Mouse (Mus musculus) spleen, embryonic (tissue): ENCODE data around the gene Dctn3.

Source experiments
- CTCF ChIA-PET: fragments of 350-600 bp; sonication (Branson Sonifier 250); formaldehyde crosslinking; loops from one replicate; lab custom pipeline; 2022; lab: Charles Lee

Gene Dctn3

GRCm38 (mm10) chr4:41672522-41672963 lies 50.4 kb downstream of the Dctn3 start:
- CTCF ChIA-PET = no interaction called here

GRCm38 (mm10) chr4:41671963-41672480 lies 50.9 kb downstream of the Dctn3 start:
- CTCF ChIA-PET = no interaction called here

- CTCF ChIA-PET = no interaction called here
Observed at GRCm38 (mm10) chr4:41671500-41671899, 51.5 kb downstream of the Dctn3 start.

- CTCF ChIA-PET = no interaction called here
Observed at GRCm38 (mm10) chr4:41670836-41671235, 52.1 kb downstream of the Dctn3 start.

GRCm38 (mm10) chr4:41666646-41667045 lies 56.3 kb downstream of the Dctn3 start:
- CTCF ChIA-PET = no interaction called here

GRCm38 (mm10) chr4:41665009-41665675 lies 57.8 kb downstream of the Dctn3 start:
- CTCF ChIA-PET = interaction anchor here (0.6 kb wide), 1 partner anchor 523 kb away, joined by 6 read pairs; no protein-coding TSS in a partner anchor
